Mouse (Mus musculus) retina, postnatal 7 days (tissue): Measurements from ENCODE around the gene Slf2.

Source experiments
- DNase-seq: peaks from one replicate; pipeline ENCODE4 v3.0.0-alpha.2; 2012; ENCODE audit warnings: low read depth, low spot score

Slf2 gene

DNA sequence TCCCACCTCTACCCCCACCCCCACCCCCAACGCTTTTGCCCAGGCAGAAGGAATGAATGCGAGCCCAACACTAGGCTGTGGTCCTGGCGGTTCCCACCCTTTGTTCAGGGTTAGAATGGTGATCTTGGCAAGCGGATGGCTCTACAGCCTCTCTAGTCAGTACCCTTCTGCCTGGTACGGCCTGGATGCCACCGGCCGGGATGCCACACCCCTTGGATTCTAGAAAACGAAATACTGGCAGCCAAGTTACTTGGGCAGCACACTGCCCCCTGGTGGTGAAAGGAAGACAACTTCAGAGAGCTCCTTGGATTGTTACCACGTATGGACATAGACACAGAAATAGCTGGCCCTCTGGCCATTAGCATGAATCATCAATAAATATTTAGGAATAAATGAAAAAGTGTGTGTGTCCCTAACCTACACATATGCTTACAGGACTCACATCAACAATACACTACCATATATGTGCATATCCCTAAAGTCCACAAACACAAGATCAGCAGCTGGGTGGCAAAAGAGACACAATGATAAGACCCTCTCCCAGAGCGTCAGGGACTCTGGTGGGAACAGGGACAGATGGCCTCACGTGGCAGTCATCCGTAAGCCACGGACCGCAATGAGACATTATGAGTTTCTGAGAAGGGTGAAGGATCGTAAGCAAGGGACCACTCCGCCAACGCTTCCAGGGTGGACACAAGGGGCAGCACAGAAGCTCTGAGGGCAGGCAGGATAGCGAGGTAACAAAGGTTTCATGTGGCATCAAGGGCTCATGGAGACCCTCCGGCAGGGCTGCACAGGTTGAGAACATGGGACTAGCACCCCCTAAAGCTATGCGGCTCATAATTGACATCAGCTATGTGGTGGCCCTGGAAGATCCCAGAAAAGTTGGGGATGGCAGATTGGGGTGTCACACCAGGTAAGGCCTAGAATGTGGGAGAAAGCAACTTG lies 100.1 kb downstream of the Slf2 start:
- peak; percentile 80 for DNase-seq

DNA sequence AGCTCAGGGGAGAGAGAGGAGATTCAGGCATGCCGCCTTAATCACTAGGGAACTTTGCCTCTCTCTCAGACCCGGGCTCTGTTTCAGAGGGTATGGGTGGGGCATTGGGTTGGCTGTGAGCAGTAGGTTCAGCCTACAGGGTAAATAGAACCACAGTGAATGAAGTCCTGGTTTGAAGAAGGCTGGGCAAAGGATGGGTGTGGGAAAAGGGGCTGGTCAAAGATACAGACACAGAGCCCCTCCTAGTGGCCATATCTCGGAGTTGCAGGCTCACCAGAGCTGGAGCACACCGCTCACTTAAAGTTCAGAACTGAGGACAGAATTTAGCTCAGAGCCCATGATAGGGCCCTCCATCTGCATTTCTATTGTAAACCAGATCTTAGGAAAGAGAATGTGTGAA lies 100.8 kb downstream of the Slf2 start:
- no peak for DNase-seq
